Mouse (Mus musculus): ENCODE results near the gene Gpx2. TPM values are rescaled to one million over a fixed set of nuclear protein-coding genes. Genes with fewer than 3 reads are reported as not detected.
"Not testable (repeated sequence)": the region's sequence is repeated elsewhere in the genome, so short reads cannot be mapped to it uniquely, and the experiment has no call there.

Gpx2 gene
- total RNA-seq, 2 experiments from 2014 or later = not detected

DNA sequence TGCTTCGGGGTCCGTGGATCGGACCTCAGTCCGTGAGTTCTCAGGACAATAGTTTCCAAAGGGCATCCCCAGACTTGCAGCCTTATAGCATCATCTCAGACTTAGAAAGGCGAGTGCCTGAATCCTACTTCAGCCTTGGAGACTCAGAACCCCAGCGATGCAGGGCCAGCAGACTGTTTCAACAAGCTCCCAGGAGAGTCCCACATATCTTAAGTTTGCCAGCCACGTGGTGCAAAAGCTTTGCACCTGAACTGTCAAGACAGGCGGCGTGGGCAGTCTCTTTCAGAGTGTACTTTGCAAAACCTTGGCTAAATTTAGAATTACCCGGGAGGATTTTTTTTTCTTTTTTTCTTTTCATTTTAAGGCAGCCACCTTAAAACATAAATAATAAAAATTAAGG, 12.4 kb upstream of the Gpx2 start:
- DNase-seq = no peak
- intact Hi-C loops (cut with DNase I) = no loop called here

DNA sequence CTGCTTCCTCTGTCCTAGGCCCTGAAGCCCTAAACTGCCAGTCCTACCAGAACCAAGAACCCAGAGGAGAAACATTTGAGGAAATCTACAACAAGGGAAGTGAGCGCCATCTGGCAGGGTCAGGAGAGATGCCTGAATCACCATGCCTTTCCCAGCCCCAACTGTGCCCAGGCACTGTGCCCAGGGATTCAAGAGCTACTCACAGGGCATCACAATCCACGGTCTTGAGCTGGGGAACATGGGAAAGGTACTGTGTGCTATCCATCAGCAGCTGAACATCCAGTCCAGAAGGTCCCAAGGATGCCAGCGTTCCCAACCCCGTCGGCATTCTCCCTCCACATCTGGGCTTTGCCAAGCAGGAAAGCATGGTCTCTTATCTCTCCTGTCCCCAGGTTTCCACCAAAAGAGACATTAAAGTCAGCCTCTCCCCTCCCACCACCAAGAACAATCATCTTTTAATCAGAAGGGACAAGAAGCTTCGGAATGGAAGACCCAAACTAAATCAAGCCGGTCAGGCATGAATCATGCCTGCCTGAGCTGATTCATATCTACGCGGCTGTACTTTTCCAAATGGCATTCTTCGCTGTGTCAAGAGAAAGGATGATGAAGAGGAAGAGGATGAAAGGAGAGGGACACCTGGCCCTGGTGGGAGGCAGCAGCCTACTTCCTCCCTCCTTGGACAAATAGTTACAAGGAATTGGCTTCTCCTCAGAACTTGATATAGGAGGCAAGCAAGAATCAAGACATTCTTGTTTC, 9.9 kb upstream of the Gpx2 start:
- no peak for DNase-seq
- intact Hi-C loops (cut with DNase I) = no loop called here

DNA sequence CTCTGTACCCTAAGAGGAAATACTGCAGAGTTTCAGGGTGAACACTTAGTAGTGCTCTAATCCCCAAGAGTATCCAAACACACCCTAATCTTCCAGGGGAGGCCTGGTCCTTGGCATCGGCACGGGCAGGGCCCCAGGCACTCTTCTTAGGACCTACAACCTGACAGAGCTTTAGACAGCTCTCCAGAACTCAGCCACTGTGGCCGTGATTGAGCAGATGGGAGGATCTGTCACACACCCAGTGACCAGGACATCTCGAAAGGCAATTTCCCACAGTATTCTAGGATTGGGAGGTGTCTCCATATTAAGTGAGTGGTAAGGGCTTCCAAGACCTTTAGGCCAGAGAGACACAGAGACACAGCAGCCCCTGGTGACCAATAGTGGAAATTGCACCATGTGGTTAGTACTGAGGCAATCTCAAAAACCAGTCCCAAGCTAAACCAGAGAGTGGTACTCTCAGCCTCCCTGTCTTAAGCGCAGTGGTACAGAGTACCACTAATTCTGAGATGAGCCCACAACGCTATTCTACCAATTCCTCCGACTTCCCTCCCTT, 8.4 kb upstream of the Gpx2 start:
- intact Hi-C loops (cut with DNase I) = loop anchor here (1.0 kb wide), 1 partner anchor 153 kb away; no protein-coding TSS in a partner anchor
- peak; percentile 69 to 73 for DNase-seq

DNA sequence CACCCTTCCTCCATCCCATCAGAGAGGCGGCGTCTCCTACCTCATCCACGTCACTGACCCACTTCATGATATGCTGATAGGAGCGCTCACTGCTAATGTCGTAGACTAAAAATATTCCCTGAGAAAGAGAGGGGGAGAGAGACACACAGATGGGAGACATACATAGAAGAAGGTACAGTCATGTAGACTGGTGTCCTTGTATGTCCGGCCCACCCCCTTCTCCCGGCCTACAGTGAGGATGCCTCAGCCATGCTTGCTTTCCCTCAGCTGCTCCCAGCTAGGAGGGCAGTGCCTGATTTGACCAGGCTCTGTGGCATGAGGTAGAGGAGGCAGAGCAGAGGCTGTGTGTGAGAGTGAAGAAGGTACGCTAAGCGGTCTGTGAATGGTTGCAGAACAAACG, 7.7 kb upstream of the Gpx2 start:
- intact Hi-C loops (cut with DNase I) = no loop called here
- DNase-seq = no peak

DNA sequence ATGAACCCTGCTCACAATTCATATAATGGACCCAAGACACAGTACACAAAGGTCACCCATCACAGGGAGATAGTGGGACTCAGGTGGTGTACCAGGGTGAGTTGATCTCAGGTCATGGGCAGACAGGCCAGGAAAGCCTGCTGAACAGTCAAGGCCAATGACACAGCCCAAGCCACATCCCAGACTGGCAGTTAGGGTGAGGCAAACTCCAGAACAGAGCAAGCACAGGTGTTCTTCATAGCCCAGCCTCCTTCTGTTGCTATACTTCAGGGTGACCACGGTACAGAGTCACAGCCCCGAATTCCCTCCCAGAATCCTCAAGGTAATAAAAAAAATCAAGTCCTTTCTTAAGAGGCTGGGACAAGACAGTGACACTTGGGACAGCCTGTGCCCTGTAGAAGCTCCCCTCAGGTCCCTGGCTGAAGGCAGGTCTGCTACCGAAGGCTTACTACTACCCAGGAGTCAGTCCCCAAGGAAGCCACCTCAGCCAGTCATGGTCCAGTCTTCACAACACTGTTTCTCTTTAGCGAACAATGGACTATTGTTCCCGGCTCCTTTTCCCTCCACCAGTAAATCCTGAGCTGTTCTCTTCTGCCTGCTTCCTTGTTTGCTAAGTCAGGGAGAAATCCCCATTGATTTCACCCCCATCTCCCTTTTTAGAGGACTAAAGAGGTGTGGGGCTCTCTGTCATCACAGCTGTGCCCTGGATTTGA, 2.8 kb upstream of the Gpx2 start:
- intact Hi-C loops (cut with DNase I) = no loop called here
- DNase-seq = no peak

DNA sequence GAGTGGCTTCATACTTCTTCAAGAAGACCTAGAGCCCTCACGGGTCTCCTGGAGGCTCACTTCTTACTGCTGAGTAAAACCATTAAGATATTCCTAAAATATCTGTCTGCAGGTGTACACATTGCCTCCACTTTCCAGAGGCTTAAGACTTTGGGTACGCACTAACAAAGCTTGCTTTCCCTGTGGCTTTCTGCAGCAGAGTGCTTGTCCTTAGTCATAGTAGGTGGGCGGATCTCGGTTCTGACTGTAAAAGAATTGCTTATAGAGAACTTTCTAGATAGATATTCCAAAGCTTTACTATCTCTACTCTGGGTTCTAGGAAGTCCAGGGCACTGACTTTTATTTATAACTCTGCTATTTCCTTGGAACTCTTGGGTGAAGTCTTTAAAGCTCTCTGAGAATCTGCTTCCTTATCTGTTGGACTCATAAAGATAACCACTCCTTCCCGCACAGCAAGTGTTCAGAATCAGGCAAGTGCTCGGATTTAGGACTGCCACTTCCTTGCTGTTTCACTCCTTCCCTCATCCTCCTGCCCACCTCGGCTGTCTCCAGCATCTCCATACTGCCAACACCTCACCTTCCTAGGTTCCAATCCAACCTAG, 1.7 kb upstream of the Gpx2 start:
- intact Hi-C loops (cut with DNase I) = no loop called here
- no peak for DNase-seq

DNA sequence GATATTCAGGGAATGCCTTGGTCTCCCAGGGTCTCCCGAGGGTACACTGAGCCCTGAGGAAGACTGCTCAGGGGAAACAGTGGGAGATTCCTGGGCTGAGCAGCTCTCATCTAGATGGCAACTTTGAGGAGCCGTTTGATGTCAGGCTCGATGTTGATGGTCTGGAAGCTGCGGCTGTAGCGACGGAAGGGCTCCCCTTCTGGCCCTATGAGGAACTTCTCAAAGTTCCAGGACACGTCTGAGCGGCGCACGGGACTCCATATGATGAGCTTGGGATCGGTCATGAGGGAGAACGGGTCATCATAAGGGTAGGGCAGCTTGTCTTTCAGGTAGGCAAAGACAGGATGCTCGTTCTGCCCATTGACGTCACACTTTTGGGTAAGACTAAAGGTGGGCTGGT, 2.8 kb downstream of the Gpx2 start:
- intact Hi-C loops (cut with DNase I); DNase-seq: not testable (repeated sequence)

DNA sequence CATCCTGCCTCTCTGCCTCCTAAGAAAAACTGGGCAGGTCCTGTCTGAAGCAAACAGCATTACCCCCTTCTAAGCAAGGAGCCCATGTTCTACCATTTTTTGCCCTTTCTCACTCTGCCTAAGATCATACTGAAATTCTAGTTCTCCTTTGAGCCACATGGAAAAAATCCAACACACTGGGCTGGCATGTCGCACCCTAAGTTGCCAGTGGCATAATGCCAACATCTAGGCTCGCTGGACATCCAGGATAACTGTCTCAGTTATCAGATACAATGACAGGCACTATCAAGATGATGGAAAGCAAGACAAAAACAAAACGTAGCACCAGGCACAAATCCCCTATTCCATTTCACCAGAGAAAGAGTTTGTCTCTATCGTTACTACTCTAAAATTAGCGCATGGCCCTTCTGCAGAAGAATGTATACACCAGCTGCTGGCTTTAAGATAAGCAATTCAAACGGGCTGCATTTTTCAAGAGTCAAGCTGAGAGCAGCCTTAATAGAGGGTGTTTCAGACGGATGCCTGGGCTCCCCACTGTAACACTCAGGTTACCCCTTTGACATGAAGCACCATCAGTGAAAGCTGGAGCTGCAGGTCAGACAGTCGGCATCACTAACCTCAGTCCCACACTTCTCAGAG, 4.8 kb downstream of the Gpx2 start:
- DNase-seq = peak; percentile 19 to 24
- intact Hi-C loops (cut with DNase I) = no loop called here

DNA sequence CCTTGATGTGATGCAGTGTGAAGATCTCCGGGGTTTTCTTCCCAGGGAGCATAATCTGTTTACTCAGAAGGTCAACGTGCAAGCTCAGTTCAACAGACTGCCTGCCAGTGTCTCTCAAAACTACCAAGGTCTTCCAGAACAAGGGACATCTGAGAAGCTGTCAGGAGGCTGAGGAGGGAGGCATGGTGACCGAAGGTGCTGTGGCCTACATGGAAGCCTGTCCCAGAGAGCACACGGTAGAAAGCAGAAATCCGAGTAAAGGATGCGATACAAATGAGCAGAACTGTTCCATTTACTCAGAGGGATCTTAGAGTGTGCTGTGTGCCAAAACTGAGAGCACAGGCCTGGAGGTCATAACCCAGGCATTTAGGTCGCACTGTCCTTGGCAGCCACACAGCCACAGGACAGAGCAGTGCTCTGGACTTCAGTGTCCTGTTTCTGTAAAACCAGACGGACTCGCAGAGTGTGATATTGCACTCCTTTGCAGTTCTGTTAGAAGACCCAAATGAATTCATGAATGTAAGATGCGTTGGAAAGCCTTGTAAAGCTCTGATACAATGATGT, 11.2 kb downstream of the Gpx2 start:
- intact Hi-C loops (cut with DNase I) = no loop called here
- no peak for DNase-seq

DNA sequence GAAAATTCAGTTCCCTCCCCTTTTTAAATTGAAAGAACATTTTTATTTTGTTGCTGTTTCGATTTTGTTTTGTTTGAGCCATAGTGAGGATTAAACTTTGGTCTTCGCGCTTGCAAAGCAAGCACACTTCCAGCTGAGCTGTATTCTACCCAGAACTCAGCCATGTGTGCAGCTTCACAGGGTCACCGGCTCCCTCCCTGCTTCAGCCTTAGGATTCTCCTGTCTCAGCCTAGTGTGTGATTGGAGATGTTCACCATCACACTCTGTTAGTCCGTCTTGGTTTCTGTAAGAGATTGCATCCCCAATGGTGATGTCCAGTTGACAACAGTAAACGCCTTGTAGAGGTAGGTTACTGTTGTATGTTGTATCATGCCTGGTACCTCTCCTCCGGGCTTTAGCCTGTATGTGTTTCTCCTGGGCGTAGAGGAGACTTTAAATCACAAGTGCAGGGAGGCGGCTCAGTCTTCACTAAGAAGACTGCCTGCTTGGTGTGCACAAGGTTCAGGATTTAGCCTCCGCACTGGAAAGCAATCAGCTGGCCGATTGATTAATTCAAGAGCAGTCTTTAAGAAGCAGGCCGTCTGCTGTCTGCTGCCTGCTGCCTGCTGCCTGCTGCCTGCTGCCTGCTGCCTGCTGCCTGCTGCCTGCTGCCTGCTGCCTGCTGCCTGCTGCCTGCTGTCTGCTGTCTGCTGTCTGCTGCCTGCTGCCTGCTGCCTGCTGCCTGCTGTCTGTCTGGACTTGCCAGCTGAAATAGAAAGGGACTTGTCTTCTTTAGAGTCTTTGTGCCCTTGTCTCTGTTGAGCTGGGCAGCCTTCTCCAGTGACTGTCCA, 14.5 kb downstream of the Gpx2 start:
- no peak for DNase-seq
- intact Hi-C loops (cut with DNase I) = no loop called here

DNA sequence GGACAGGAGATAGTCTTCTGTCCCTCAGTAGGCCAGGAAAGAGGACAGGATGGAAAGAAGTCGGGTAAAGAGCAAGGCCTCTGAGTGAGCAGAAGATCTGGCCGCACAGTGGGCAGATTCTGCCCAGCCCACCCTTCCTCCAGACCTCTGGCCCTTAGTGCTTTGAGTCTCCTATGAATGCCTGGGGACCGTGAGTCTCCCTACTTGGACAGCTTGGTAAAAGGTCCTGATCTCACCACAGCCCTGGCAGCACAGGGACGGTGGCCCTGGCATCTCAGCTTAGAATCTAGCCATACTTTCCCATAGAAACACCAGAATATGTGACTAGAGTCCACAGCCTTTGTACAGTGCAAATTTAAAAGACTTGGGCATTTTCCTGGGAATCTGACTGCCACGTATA, 15.4 kb downstream of the Gpx2 start:
- intact Hi-C loops (cut with DNase I) = no loop called here
- DNase-seq = no peak

DNA sequence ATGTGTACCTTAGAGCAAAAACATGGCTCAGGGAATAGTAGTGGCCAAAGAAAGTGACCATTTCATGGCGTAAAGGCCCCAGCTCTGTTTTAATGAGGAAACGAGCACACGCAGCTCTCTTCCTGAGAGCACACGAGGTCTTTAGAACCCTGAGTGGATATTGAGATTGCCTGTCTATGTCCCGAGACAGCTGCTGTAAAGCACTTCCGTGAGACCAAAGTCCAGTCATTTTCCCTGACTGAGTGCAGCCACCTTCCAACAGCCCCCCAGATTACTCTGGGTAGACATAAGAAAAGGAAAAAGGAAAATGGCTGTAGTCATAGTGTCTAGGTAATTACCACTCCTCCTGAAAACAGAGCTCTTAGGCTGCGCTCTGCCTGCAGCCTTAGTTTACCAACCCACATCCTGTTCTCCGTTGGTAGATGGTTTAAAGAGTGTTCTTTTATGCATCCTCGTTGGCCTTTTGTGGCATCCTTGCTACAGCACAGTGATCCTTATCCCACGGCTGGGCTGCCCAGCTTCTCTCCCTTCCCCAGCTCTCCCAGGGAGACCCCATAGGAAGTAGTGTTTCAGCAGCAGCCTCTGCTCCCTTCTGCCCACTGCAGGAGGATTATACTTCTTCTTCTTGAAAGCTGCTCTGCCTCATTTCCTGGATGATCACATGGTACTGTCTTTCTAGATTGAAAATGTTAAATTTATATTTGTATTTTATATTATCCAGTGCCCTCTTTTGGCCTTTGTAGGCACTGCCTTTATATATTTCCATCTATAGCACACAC, 16.9 kb downstream of the Gpx2 start:
- intact Hi-C loops (cut with DNase I) = no loop called here

DNA sequence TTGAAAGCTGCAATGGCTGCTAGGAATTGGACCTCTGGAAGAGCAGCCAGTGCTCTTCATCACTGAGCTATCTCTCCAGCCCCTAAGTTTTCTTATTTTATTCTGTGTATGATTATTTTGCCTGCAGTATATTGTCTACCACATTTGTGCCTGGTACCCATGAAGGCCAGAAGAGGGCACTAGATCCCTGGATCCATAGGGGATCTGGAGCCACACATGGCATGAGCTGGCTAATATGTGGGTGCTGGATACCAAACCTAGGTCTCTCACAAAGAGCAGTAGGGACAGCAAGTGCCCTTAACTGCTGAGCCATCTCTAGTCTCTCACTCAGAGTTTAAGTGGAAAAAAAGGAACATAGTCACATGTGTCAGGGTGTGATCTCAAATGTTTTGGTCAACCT, 17.5 kb downstream of the Gpx2 start:
- intact Hi-C loops (cut with DNase I) = no loop called here
- DNase-seq = no peak

More for the DNA sequence above, 16.9 kb downstream of the Gpx2 start:
- DNase-seq = no peak

DNA sequence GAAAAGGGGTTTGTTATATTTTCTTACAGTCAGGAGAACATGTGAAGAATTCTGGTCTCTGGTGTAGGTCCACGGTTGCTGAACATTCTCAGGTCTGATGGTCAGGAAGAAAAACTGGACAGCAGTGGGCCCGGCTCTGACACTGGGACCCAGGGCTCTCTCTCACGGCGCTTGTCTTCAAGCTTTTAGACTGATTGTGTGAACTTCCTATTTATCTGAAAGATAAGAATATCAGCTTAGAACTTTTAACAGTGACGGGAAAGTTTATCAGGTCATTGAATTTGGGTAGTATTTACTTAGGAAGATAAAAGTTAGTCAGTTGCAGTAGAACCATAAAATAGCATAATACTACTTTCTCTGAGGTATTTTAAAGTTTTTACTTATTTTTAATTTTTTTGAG, 18.5 kb downstream of the Gpx2 start:
- no peak for DNase-seq
- intact Hi-C loops (cut with DNase I) = no loop called here

DNA sequence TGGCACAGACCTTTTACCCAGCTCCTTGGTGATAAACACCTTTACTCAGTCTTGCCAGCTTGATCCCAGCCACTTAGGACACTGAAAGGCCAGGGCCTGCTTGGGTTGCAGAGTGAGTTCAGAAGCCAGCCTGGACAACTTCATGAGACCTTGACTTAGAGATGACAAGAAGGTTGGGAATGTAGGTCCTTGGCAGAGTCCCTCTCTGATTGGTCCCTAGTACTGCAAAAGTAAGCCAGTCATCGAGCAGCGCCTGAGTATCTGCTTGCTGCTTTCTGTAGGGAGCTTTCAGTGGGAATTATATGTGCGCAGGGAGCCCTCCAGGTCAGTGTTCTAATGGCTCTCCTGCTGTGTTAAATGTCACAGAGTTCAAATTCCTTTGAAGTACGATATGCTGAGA, 20.2 kb downstream of the Gpx2 start:
- intact Hi-C loops (cut with DNase I) = no loop called here
- DNase-seq = no peak

DNA sequence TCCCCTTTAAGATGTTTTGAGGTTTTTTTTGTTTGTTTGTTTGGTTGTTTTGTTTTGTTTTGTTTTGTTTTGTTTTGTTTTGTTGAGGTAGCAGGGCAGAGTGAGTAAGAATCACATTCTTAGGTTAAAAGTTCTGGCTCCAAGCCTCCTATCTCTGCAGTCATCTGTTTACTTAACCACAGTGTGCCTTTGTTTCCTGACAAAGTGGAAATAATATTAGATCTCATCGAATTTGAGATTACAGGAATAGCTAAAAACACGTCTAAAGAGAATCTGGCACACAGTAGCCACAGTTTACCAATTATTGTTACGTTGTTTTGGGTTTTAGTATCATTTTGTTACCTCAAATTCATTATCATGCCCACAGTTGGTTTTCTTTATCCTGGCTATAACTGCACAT, 20.7 kb downstream of the Gpx2 start:
- DNase-seq = no peak
- intact Hi-C loops (cut with DNase I) = no loop called here

DNA sequence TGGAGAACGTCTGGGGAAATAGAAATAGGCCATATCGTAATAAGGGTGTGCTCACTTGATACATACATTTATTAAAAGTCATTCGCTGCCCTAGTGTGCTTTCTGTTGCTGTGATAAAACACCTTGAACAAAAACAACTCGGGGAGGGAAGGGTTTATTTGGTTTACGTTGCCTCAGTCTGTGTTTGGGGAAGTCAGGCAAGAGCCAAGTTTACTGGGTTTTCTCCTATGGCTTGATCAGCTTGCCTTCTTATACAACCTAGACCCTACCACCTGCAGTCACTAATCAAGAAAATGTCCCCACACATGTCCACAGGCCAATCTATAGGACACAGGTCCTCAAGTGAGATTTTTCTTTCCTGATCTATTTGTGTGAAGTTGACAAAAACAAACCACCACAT, 23.8 kb downstream of the Gpx2 start:
- intact Hi-C loops (cut with DNase I) = no loop called here
- no peak for DNase-seq

DNA sequence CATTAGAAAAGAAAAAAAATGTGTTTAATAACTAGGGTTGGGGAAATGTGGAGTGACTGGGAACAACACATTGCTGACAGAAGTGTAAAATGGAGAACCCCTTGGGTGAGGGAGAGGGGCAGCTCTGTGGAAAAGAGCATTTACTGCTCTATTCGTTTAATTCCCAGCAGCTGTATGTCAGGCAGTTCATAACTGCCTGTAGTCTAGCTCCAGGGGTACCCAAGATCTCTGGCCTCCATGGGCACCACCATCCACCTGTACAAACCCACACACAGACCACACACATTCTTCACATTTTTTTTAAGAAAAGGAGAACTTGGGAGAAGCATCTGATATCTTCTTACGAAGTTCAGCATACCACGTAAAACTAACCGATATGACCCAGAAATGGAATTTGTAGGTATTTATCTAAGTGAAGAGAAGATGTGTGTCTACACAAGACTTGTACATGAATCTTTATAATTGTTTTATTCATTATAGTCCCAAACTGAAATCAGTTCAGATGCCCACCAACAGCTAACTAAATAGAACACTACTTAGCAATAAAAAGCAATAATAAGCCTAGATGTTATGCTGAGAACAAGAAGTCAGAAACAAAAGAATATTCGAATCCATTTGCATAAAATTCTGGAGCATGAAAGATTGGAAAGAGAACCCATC, 24.4 kb downstream of the Gpx2 start:
- intact Hi-C loops (cut with DNase I) = no loop called here
- DNase-seq = no peak
